Mouse (Mus musculus): Measurements from ENCODE around the gene Dlgap4. TPM values are rescaled to one million over a fixed set of nuclear protein-coding genes. Genes with fewer than 3 reads are reported as not detected.

Dlgap4 gene
- polyA plus RNA-seq, 1 experiment from 2014 or later, result 40.3 TPM

DNA sequence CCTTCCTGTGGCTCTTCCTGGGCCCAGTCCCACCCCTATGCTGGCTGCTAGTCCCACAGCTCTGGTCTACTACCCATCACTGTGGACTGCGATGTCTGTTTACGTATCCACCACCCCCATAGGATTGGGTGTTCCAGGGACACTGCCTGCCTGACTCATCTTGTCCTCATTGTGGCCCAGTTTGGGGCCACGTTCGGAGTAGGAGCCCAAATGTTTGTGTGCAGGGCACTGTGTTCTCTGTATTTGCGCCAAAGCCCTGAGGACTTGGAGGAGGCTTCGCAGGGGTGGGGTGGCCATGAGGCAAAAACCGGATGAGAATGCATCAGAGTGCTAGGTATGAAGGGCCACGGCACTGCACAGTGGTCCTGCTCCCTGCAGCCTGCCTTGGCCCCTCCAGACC lies 44.0 kb downstream of the Dlgap4 start:
- DNase-seq (ENCODE audit: low spot score), result no peak

DNA sequence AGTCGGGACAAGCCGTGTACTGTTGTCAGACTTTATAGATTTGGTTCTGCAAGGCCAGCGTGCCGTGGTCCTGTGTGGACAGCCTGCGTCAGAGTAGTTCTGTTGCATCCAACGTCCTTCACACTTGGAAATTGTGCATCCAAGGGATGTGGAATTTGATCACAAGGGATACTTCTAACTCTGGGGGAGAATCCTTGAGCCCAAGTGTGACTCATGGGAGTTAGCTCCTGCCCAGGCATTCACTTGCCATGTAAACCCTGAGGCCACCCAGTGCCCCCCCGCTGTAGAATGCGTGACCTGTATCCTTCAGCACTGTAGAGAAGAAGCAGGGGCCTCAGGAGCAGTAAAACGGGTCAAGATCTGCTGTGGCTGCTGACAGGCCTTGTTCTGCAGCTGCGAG lies 44.7 kb downstream of the Dlgap4 start:
- DNase-seq (ENCODE audit: low spot score), result no peak

DNA sequence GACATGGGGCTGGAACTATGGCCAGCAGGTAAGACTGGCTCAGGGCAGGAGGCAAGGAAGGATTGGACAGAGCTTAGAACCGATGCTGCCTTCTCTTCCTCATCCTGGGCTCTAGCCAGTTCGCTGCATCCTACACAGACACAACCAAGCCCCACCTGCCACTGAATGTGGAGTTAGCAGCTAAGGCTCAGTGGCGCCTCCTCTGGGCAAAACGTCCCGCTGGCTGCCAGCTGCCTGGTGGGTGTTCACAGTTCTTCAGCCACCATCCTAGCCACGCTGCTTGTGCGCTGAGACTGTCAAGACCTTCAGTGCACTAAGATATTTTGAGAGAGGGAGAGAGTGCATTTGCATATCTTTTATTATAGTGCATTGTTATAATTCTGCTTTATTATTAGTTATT lies 45.2 kb downstream of the Dlgap4 start:
- no peak for DNase-seq (ENCODE audit: low spot score)

DNA sequence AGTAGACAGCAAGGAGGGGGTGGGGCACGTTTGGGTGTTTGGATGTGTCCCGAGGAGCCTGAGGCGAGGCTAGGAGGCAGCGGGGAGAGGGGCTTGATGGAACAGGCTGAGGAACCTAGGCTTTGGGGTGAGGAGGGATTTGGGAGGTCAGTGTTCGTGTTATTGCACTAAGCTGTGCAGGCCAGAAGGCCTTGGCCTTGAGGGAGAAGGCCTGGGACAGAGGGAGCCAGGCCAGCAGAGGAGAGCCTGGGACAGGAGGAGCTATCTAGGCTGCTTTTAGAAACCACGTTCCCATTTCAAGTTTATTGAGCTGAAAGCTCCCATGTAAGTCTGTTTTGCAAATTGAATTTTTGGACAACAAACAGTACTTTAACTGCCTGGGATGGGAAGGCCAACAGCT lies 46.5 kb downstream of the Dlgap4 start:
- DNase-seq (ENCODE audit: low spot score), result no peak

DNA sequence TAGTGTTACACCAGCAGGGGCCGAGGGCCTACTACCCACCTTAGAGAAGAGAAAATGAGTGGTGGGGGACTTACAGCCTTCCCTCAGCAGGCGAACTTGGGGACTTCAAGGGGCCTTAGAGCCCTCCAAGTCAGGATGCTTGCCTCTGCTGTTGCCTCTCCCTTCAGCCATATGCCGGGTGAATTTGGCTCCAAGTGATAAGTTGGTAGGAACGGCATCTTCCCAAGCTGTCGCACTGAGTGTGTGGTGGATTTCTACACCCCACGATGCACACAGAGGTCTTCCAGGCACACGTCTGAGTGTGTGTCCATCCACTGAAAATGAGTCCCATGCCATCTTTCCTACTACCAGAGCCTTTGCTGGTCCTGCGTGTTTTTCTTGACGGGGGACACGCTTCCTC lies 49.7 kb downstream of the Dlgap4 start:
- no peak for DNase-seq (ENCODE audit: low spot score)

DNA sequence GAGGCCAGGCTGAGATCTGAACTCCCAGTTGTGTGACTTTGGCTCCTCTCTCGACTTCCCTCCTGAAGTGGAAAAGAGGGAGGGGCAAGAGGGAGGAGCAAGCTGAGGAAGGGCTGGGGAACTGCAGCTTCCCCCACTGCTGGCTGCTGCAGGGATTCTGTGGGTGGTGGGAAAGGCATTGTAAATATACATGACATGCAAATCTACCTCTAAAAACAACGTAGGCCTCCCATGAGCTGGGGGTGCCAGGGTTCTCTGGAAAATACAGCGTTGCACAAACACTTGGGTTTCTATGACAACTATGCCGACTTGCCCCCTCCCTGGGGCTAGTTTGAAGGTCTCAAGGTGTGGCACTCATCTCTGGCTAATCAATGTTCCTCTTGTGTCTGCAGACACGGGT lies 50.9 kb downstream of the Dlgap4 start:
- DNase-seq (ENCODE audit: low spot score), result no peak

DNA sequence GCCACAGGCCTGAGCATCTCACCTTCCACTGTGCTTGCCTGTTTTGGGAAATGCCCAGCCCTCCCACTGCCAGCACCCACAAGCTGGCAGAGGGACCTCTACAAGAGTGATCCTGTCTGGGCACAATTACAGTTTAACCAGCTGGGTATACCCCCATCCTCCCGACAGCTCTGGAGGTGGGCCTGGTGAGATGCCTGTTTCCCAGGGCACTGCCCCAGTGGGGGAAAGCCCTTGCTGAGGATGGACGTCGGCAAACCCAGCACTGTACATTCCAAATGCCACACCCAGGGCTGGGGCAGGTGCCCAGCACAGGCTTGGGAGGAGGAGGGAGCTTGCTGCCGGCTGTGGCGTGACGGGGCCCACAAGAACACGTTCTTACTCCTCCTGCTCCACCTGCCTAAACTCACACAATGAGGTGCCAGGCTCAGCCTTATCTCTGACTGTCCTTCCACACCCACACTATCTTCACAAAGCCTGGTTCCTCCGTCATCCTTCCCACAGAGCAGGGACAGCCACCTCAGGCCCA lies 51.6 kb downstream of the Dlgap4 start:
- no peak for DNase-seq (ENCODE audit: low spot score)

DNA sequence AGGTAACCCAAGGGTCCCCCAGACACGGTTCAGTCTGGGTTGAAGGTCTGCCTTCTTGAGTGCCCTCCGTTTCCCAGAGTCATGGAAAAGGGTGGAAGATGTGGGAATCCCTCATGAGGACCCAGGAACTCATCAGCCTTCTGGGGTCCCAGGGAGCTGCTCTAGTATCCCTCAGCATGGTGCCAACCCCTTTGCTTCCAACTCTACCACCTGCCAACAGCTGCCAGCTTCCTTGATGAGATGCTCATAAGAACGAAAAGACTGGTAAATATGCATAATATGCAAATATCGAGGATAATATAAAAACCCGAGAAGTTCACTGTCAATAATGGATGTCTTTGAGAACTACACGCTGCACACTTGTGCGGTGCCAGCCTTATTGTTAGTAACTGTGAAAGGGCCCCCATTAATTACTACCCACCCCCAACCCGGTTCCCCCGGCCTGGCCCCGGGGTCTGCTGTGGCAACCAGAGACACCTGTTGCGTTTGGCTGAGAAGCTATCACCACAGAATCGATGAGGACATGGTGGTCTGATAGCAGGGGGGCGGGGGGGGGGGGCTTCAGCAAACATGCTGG lies 52.2 kb downstream of the Dlgap4 start:
- DNase-seq (ENCODE audit: low spot score), result no peak

DNA sequence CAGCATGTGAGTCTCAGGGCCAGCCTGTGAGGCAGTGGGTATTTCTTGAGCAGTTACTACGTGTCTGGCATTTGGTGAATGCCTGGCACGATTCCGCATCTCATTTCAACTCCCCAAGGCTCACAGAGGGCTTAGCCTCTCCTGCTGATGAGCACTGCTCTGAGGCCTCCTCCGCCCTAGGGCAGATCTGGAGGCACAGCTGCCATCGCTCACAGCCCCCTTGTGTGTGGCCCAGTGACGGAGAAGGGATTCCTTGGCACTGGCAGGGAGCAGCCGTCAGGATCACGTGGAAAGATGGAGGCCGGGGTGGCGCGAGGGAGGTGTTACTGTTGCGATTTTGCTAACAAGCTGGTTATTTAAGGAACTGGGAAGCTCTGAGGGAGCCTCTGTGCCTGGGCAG lies 52.7 kb downstream of the Dlgap4 start:
- DNase-seq (ENCODE audit: low spot score), result no peak

DNA sequence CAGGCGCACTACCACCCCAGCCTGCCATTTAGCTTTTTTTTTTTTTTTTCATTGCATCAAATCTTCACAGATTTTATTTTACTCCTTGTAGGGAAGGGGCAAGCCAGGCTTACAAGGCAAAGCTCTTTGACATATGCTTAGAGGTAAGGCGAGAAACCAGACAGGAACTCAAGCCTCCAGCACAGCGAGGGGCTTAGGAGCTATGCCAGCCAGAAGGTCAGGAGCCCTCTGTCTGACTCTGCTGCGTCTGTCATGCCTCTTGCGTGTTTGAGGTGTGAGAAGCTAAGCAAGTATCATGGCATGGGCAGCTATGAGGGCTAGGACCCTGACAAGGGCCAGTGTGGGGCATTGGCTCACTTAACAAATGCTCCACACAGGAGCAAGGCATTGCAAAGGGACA lies 53.8 kb downstream of the Dlgap4 start:
- DNase-seq (ENCODE audit: low spot score), result no peak

DNA sequence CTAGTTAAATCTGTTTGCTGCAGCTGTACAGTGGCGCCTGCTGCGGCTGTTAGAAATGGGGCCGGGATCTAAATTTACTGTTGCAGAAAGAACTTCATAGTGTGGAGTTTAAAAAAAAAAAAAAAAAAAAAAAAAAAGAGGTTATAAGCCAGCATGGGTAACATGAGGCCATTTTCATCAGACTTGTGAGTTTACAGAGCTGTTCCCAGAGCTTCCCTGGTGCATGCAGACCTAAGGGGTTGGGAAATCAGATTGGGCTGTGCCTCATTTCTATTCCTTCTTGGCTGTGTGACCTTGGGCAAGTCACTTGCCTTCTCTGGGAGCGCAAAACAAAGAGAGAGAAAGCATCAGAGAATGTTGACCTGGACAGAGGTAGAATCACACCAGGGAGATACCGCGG lies 55.1 kb downstream of the Dlgap4 start:
- DNase-seq (ENCODE audit: low spot score), result no peak

DNA sequence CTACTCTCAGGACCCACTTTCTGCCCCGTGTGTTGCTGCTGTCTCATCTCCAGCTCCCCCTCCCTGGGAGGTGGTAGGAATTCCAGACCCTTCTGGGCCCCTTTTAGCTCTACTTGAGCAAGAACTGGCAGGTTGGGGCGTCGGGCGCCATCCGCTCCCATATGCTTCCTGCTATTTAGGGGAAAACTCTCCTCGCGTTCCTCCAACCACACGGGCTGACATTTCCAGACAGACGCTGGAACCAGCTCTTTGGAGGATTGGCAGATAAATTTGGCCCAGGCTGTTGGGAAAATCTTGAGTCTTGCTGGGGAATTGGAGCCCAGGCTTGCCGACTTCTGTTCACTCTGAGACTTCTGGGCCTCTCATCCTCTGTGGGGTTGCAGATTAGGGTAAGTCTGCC lies 59.8 kb downstream of the Dlgap4 start:
- DNase-seq (ENCODE audit: low spot score), result no peak

DNA sequence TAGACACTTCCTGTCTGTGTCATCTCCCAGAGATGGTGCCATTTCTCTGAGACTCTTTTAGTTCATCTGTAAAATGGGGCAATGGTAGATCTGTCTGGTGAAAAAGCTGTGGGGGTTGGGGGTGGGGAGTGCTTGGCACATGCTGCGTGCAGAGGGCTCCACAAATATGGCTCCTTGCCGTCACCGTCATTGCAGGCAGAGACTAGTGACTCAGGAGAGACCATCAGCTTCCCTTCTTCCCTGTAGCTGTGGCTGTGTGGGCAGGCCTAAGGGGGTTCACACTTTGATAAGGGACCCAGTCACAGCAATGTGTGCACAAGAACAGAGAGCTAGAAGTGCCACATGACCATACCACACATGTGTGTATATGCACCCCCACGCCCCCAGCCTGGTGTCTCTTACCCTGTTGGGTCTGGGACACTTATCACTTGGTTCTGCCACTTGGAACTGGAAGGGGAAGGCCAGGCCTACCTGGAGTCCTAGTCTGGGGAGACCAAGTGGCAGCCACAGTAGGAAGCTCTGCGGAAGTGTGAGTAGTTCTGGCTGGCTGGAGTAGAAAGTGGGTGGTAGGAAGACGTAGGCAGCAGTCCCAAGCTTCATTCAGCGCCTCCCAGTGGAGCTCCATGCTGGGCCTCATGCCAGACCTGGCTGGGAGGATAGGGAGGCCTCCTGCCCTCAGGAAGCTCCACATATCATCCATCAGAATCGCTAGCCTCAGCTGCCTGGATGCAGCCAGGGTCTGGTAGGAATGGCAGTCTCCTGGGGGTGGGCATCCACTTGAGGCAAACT lies 60.6 kb downstream of the Dlgap4 start:
- no peak for DNase-seq (ENCODE audit: low spot score)

DNA sequence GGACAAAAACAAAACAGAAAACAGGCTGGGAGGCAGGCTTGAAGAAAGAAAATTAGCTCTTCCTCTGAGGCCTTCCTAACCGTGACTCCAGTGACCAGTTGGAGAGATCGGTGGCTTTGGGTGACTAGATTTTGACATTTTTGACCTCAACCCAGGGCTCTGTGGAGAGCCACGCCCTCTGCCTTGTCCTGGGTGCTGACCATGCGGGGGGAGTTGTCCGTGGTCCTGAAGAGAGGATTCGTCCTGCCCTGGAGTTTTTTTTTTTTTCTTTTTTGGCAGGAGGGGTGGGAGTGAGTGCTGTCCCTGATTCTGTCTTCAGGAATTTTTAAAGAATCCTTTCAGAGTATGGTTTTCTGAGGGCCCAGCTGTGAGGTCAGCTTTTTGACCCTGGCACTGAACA lies 63.4 kb downstream of the Dlgap4 start:
- DNase-seq (ENCODE audit: low spot score), result no peak

DNA sequence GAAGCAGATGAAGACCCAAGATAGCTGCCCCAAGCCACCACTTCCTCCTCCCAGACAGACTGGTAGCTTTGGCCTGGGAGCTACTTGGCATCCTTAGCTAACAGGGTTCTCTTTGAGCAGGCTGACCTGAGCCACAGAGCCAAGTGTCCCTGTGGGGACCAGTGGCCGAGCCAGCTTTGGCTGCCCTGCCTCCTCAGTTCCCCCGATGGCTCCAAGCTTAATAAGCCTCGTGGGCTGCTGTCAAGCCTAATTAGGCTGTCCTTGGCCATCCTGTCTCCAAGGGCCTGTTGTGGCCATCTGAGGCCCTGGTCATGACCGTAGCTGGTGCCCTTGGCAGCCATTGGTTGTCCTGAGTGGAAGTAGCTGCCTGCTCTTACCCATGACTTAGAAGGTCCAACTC lies 64.6 kb downstream of the Dlgap4 start:
- DNase-seq (ENCODE audit: low spot score), result no peak

DNA sequence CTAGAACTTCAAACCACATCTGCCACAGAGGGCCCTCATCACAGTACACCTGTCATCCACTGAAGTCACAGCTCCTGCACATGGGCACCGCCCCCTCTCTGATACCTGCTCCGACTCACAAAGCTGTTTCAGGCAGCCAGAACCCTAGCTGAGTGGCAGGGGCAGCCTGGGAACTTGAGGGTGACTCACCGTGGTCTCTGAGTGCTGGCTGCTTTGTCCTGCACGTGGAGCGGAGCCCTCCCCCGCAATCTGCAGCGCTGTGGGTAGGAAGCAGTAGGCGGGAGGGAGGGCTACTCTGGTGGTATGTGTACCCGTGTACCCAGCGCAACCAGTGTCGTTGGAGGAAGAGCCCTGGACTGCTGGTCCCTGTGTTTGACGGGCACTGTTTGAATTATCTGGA lies 69.5 kb downstream of the Dlgap4 start:
- DNase-seq (ENCODE audit: low spot score), result no peak

DNA sequence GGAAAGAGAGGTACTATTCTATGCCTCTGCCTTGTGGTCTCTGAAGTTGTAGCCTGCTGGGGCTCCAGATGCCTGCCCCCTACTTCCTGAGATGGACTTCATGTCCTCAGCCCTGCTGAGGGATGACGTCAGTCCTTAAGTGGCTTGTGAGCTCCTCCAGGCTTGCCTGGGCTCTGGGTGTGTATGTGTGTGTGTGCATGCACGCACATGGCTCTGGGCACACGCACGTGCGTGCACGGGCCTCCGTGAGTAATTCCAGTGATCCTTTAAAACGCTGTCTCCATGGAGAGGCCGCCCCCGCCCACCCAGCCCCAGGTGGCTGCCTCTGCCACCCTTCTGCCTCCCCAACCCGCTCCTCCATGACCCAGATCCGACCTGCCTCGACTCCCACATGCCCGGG lies 72.5 kb downstream of the Dlgap4 start:
- no peak for DNase-seq (ENCODE audit: low spot score)

DNA sequence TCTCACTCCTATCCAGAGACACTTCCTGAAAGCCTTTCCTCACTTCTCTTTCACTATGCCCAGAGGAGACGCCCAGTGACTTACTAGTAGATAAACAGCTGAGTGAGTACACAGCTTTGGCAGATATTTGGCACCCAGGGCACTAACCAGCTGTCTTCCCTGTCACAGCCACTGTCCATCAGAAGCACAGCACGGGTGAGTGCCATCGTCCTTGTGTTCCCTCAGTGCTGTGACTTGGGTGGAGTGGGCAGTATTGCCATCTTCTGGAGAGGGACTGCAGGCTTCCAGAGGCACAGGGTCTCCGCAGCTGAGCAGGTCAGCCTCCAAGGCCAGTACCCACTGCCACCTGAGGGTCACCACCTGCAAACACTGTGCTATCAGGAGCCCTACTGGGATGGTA lies 73.2 kb downstream of the Dlgap4 start:
- DNase-seq (ENCODE audit: low spot score), result no peak

DNA sequence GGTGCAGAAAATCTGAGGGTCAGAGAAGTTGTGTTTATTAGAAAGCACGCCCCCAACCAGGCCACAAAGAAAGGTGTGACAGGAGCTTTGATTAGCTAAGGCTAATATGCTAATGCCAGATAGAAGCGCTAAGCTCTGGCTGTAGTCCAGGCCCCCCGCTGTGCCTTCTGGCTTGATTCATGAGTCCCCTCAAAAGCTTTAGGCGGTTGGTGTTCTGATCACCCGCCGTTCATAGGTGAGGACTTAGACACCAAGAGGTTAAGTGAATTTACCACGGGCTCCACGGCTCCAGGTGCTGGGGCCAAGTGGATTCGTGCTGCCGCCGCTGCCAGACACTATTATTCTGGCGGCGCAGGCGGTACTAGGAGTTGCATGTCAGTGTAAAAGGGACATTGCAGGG lies 75.1 kb downstream of the Dlgap4 start:
- DNase-seq (ENCODE audit: low spot score), result no peak

DNA sequence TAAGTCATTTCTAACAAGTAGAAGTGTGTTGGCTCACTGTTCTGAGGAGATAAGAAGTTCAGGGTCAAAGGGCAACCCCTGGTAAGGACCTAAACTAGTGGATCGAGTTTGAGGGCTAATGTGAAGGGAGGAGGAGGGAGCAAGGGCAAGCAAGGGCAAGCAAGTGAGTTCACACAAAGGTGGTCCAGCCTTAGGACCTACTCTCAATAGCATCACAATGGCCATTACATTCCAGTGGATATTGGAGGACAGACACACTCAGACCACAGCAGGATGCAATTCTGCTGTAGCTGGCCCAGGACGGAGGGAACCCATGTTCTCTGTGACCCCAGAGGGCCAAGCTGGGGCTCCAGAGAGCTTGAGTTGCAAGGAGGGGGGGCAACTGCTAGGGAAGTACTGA lies 77.3 kb downstream of the Dlgap4 start:
- no peak for DNase-seq (ENCODE audit: low spot score)

DNA sequence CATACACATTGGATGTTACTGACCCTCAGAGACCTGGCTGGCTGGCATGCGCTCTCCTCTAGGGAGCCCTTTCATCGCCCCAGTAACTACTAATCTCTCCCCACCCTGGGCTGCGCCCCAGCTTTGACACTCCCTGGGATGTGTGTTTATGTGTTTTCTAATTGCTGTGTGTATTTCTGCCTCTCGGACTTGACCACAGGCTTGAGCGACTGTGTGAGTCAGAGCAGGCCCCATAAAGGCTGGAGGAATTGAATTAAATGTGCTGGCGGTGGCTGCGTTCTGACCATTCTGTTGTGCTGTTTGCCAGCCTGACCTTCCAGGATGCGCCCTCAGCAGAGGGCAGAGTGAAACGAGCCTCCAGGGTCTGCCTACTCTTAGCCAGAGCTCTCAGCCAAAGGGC lies 78.2 kb downstream of the Dlgap4 start:
- DNase-seq (ENCODE audit: low spot score), result no peak

DNA sequence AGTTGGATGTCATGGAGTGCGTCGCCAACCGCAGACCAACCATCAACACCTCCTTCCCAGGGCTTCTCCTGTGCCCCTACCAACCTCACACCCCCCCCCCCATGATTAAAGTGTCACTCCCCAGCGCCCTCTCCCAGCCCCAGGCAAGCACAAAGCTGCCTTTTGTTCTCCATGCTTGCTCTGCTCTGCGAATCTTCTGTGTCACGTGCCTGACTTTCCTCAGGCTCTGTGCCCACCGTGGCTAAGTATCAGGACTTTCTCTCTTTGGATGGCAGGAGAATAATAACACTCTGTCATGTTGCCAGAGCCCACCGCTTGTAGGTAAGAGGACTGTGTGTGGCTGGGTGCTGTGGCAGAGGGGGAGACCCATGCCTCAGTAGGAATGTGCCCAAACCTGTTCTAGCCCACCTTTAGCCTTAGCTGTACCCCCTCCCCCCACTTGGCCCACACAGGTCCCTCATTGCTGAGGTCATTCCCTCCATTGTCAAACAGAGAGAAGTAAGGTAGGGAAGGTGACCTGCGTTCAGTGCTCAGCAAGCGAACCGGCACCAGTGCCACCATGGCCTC lies 79.8 kb downstream of the Dlgap4 start:
- DNase-seq (ENCODE audit: low spot score), result no peak

DNA sequence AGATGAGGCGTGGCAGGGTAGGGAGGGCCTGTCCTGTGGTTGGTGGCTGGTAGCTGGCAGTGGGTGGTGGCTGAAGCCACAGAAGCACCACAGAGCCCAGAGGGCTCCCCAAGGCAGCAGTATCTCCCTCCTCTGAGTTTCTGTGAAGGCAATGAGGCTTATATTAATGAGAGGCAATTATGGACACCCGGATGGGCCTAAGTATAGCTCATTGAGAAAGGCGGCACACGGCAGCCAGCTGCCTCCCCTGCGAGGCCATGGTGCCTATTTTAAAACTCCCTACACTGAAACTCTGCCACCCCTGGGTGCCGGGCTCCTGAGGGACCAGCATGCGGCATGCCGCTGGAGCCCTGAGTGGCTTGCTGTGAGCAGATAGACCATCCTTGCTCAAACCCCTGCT lies 83.8 kb downstream of the Dlgap4 start:
- no peak for DNase-seq (ENCODE audit: low spot score)
